Mouse (Mus musculus) G1E (cell line): ENCODE data around the gene Naif1.

Source experiments
- CTCF ChIP-seq: IDR thresholded peaks from 2 replicates; pipeline ENCODE4 v1.5.1; 2012; ENCODE audit warnings: low read depth, low read length, inconsistent platforms, mixed read lengths
- GATA1 ChIP-seq: IDR thresholded peaks from 2 replicates; pipeline ENCODE4 v1.6.1; 2012; ENCODE audit warnings: borderline replicate concordance, low read length, inconsistent platforms, mixed read lengths
- POLR2AphosphoS5 ChIP-seq: IDR thresholded peaks from 2 replicates; pipeline ENCODE4 v1.6.1; 2012; ENCODE audit warnings: low read depth, low read length, inconsistent platforms; ENCODE audit not compliant: insufficient replicate concordance
- TAL1 ChIP-seq: conservative IDR thresholded peaks from 2 replicates; pipeline ENCODE4 v1.6.1; 2012; ENCODE audit warnings: low read depth, low read length, inconsistent platforms, mixed read lengths

- TF ChIP-seq CTCF, result no peak
- no peak for TF ChIP-seq POLR2AphosphoS5
- TF ChIP-seq GATA1, result no peak
- TF ChIP-seq TAL1, result no peak
Observed at GRCm38 (mm10) chr2:32463773-32464172, 13.5 kb downstream of the Naif1 start.
